Mouse (Mus musculus) olfactory bulb, adult 2 months (tissue): ENCODE results near the gene Thrsp.

Experiments
- CTCF ChIP-seq: fragments of 200-500 bp; IDR thresholded peaks from 2 replicates; pipeline ENCODE4 v1.5.1; 2012; ENCODE audit warnings: low read depth, mild to moderate bottlenecking, low read length, moderate library complexity; ENCODE audit not compliant: insufficient read depth
- POLR2A ChIP-seq: fragments of 200-500 bp; IDR thresholded peaks from 2 replicates; pipeline ENCODE4 v1.6.1; 2012; ENCODE audit warnings: mild to moderate bottlenecking, low read depth, low read length, moderate library complexity; ENCODE audit not compliant: insufficient read depth

- TF ChIP-seq CTCF: no peak
- TF ChIP-seq POLR2A: no peak
These were observed 34.9 kb downstream of the Thrsp start for GRCm38 (mm10) chr7:97382661-97383060.
